In genomic region chr5:34547410-34547809, GRCm38 (mm10) we compare ENCODE assay signal across 9 mouse cellular contexts. TPM values are rescaled to one million over a fixed set of nuclear protein-coding genes. Genes with fewer than 3 reads are reported as not detected.
DNase-seq lines count a peak whose midpoint lies in the region; ATAC-seq and TF ChIP-seq lines count a peak whose summit lies in the region.
"Had no signal": no experiment of that assay in that cellular context is flagged by ENCODE, and none has a peak within 500 bp of the region (broad histone marks: within the 10 kb centered on the region; RNA-seq: fewer than 3 reads in every experiment).

No protein-coding gene starts in this region.

- no peaks in the 10 kb centered on the region for H3K9me3 ChIP-seq in hindbrain, embryonic 10.5 days
- no peaks in the 10 kb centered on the region for H3K9me3 ChIP-seq in hindbrain, embryonic 13.5 days
- no peaks in the 10 kb centered on the region for H3K9me3 ChIP-seq in lung, embryonic 14.5 days (ENCODE audit: low read depth, low read length)
- H3K9me3 ChIP-seq: neural tube, embryonic 12.5 days had no signal

- peaks cover 10% of the 10 kb centered on the region; the same call in 1 of the 2 replicates for H3K27me3 ChIP-seq in hindbrain, embryonic 10.5 days (ENCODE audit: insufficient read depth, poor library complexity, severe bottlenecking)
- H3K27me3 ChIP-seq in hindbrain, embryonic 13.5 days, result no peaks in the 10 kb centered on the region
- H3K27me3 ChIP-seq in lung, embryonic 14.5 days (ENCODE audit: insufficient read depth, low read length), result no peaks in the 10 kb centered on the region
- H3K27me3 ChIP-seq: neural tube, embryonic 12.5 days had no signal

- no peak overlapping the region for H3K4me3 ChIP-seq in hindbrain, embryonic 10.5 days
- no peak overlapping the region for H3K4me3 ChIP-seq in hindbrain, embryonic 13.5 days
- no peak overlapping the region for H3K4me3 ChIP-seq in lung, embryonic 14.5 days (ENCODE audit: low read depth, low read length)
- H3K4me3 ChIP-seq: neural tube, embryonic 12.5 days had no signal

- no peak overlapping the region for H3K4me2 ChIP-seq in hindbrain, embryonic 13.5 days
- H3K4me2 ChIP-seq in lung, embryonic 14.5 days, result no peak overlapping the region
- H3K4me2 ChIP-seq: neural tube, embryonic 12.5 days had no signal

- TF ChIP-seq CTCF in lung, embryonic 14.5 days (IDR thresholded peaks at IDR 0.05; ENCODE audit: low read depth), result peak; percentile 67

- peaks cover 26% of the 10 kb centered on the region for H3K4me1 ChIP-seq in hindbrain, embryonic 10.5 days (replicated peaks)
- peaks cover 27% of the 10 kb centered on the region for H3K4me1 ChIP-seq in hindbrain, embryonic 13.5 days (replicated peaks)
- H3K4me1 ChIP-seq in lung, embryonic 14.5 days (ENCODE audit: insufficient read depth), result no peaks in the 10 kb centered on the region

- ATAC-seq in hindbrain, embryonic 13.5 days (ENCODE audit: low FRiP score), result no peak
- ATAC-seq in lung, embryonic 14.5 days (ENCODE audit: insufficient read depth), result no peak
- ATAC-seq in activated CD4-positive, CD25-positive, alpha-beta regulatory T cell, adult 4 months, result no peak

- H3K27ac ChIP-seq in hindbrain, embryonic 10.5 days, result no peak overlapping the region
- H3K27ac ChIP-seq in hindbrain, embryonic 13.5 days, result no peak overlapping the region
- no peak overlapping the region for H3K27ac ChIP-seq in lung, embryonic 14.5 days (ENCODE audit: low read depth)
- H3K27ac ChIP-seq: neural tube, embryonic 12.5 days had no signal

- peak; percentile 26 for DNase-seq in hindbrain, embryonic 10.5 days (ENCODE audit: low spot score)
- peak; percentile 73 for DNase-seq in CD4-positive, CD25-positive, alpha-beta regulatory T cell, adult 2 months (ENCODE audit: low read depth, low spot score)
- DNase-seq in c-Kit-negative CD71-positive TER-119-positive erythroid progenitor cells, embryonic 14.5 days (ENCODE audit: low read depth, low spot score), result peak; percentile 44
- DNase-seq in lung, embryonic 14.5 days, result peak; percentile 67
- no peak for DNase-seq in ovary, postnatal 36 days (ENCODE audit: low spot score)
- no peak for DNase-seq in yolk sac, embryonic 10.5 days (ENCODE audit: low spot score)

- H3K36me3 ChIP-seq in hindbrain, embryonic 10.5 days, result peaks cover 16% of the 10 kb centered on the region
- H3K36me3 ChIP-seq in hindbrain, embryonic 13.5 days, result peaks cover 11% of the 10 kb centered on the region
- H3K36me3 ChIP-seq in lung, embryonic 14.5 days (ENCODE audit: insufficient read depth), result peaks cover 12% of the 10 kb centered on the region

- no peak overlapping the region for H3K9ac ChIP-seq in hindbrain, embryonic 13.5 days
- no peak overlapping the region for H3K9ac ChIP-seq in lung, embryonic 14.5 days
- H3K9ac ChIP-seq: neural tube, embryonic 12.5 days had no signal

RNA-seq across cellular contexts. Expression of gene Sh3bp2, which starts 21.8 kb away (rescaled TPM):
- polyA plus RNA-seq in hindbrain, embryonic 10.5 days (2016; fragmentation: Nextera tagmentation; extraction: Ambion mirVana), result 7.2 and 9.4 TPM in 2 replicates
- polyA plus RNA-seq in hindbrain, embryonic 13.5 days (2015; fragmentation: Nextera tagmentation; extraction: Ambion mirVana), result 17.1 and 20.9 TPM in 2 replicates
- 7.6 and 15.0 TPM in 2 replicates for polyA plus RNA-seq in lung, embryonic 14.5 days (2014; fragmentation: Nextera tagmentation; extraction: Ambion mirVana)
- 1 to 10 TPM; 4.0 to 9.6 TPM for polyA plus RNA-seq in activated CD4-positive, CD25-positive, alpha-beta regulatory T cell, adult 4 months (2017; shearing (Covaris generic))

RNA-seq across cellular contexts. Expression of gene Add1, which starts 26.1 kb away (rescaled TPM):
- polyA plus RNA-seq in hindbrain, embryonic 10.5 days (2016; fragmentation: Nextera tagmentation; extraction: Ambion mirVana), result 179 and 194 TPM in 2 replicates
- 206 and 216 TPM in 2 replicates for polyA plus RNA-seq in hindbrain, embryonic 13.5 days (2015; fragmentation: Nextera tagmentation; extraction: Ambion mirVana)
- 213 and 222 TPM in 2 replicates for polyA plus RNA-seq in lung, embryonic 14.5 days (2014; fragmentation: Nextera tagmentation; extraction: Ambion mirVana)
- polyA plus RNA-seq in activated CD4-positive, CD25-positive, alpha-beta regulatory T cell, adult 4 months (2017; shearing (Covaris generic)), result 100 to 1,000 TPM in 1 of 2 experiments, 10 to 100 TPM in 1; 98.4 to 118 TPM

RNA-seq across cellular contexts. Expression of gene Tnip2, which starts 33.6 kb away (rescaled TPM):
- 5.2 and 5.6 TPM in 2 replicates for polyA plus RNA-seq in hindbrain, embryonic 10.5 days (2016; fragmentation: Nextera tagmentation; extraction: Ambion mirVana)
- 10.3 and 10.7 TPM in 2 replicates for polyA plus RNA-seq in hindbrain, embryonic 13.5 days (2015; fragmentation: Nextera tagmentation; extraction: Ambion mirVana)
- polyA plus RNA-seq in lung, embryonic 14.5 days (2014; fragmentation: Nextera tagmentation; extraction: Ambion mirVana), result 16.2 and 16.5 TPM in 2 replicates
- 10 to 100 TPM; 23.4 to 24.8 TPM for polyA plus RNA-seq in activated CD4-positive, CD25-positive, alpha-beta regulatory T cell, adult 4 months (2017; shearing (Covaris generic))

Comparison
In these comparisons a context has a peak if more than half of its experiments do, and no peak if none do; other contexts are left out.
1. DNase-seq: peak in hindbrain, embryonic 10.5 days (single experiment), CD4-positive, CD25-positive, alpha-beta regulatory T cell, adult 2 months (single experiment), c-Kit-negative CD71-positive TER-119-positive erythroid progenitor cells, embryonic 14.5 days (single experiment) and lung, embryonic 14.5 days (single experiment); none in ovary, postnatal 36 days (single experiment) and yolk sac, embryonic 10.5 days (single experiment).